Mouse (Mus musculus): ENCODE measurements around the gene Zfp651. TPM values are rescaled to one million over a fixed set of nuclear protein-coding genes. Genes with fewer than 3 reads are reported as not detected.

Zfp651 gene
- polyA plus RNA-seq, 1 experiment from 2014 or later: 10.8 TPM

- H3K4me3 ChIP-seq (replicated peaks): no peak overlapping the region
- H3K9ac ChIP-seq: no peak overlapping the region
- H3K9me3 ChIP-seq: no peaks in the 10 kb centered on the region
- H3K36me3 ChIP-seq (replicated peaks): no peaks in the 10 kb centered on the region
- ATAC-seq (ENCODE audit: low FRiP score): no peak
- H3K4me2 ChIP-seq: no peak overlapping the region
- WGBS: 71% methylated on average over 5 of the region's 5 CpGs
- peaks cover 5% of the 10 kb centered on the region; the same call in 1 of the 2 replicates for H3K4me1 ChIP-seq
- no peak overlapping the region for H3K27ac ChIP-seq
- 0 out of 2 replicates have a peak, but pooled peaks cover 3% of the 10 kb centered on the region for H3K27me3 ChIP-seq
These were observed 61.6 kb downstream of the Zfp651 start for GRCm38 (mm10) chr9:121820765-121821164.

Other genes with a start within 250 kb of the Zfp651 start
- not detected in 2 replicates for gene Lyzl4, start 117.2 kb upstream of the Zfp651 start, polyA plus RNA-seq (2016; fragmentation: Nextera tagmentation; extraction: Ambion mirVana)
- gene Vipr1, start 116.6 kb upstream of the Zfp651 start, polyA plus RNA-seq (2016; fragmentation: Nextera tagmentation; extraction: Ambion mirVana): 0.50 and 1.7 TPM in 2 replicates
- 24.5 and 29.3 TPM in 2 replicates for gene Sec22c, start 53.8 kb upstream of the Zfp651 start, polyA plus RNA-seq (2016; fragmentation: Nextera tagmentation; extraction: Ambion mirVana)
- 97.5 and 104 TPM in 2 replicates for gene Ss18l2, start 49.0 kb upstream of the Zfp651 start, polyA plus RNA-seq (2016; fragmentation: Nextera tagmentation; extraction: Ambion mirVana)
- gene Nktr, start 40.2 kb upstream of the Zfp651 start, polyA plus RNA-seq (2016; fragmentation: Nextera tagmentation; extraction: Ambion mirVana): 75.7 and 78.2 TPM in 2 replicates
- 0.28 TPM in 1 of 2 replicates, not detected in the other for gene Klhl40, start 18.3 kb downstream of the Zfp651 start, polyA plus RNA-seq (2016; fragmentation: Nextera tagmentation; extraction: Ambion mirVana)
- not detected in 2 replicates for gene Hhatl, start 33.2 kb downstream of the Zfp651 start, polyA plus RNA-seq (2016; fragmentation: Nextera tagmentation; extraction: Ambion mirVana)
- 3.1 and 3.6 TPM in 2 replicates for gene Ccdc13, start 80.1 kb downstream of the Zfp651 start, polyA plus RNA-seq (2016; fragmentation: Nextera tagmentation; extraction: Ambion mirVana)
- gene Higd1a, start 99.0 kb downstream of the Zfp651 start, polyA plus RNA-seq (2016; fragmentation: Nextera tagmentation; extraction: Ambion mirVana): 153 and 158 TPM in 2 replicates
- gene Ackr2, start 139.0 kb downstream of the Zfp651 start, polyA plus RNA-seq (2016; fragmentation: Nextera tagmentation; extraction: Ambion mirVana): 0.89 and 1.2 TPM in 2 replicates
- not detected in 2 replicates for gene Cyp8b1, start 157.0 kb downstream of the Zfp651 start, polyA plus RNA-seq (2016; fragmentation: Nextera tagmentation; extraction: Ambion mirVana)
- gene Fam198a, start 191.7 kb downstream of the Zfp651 start, polyA plus RNA-seq (2016; fragmentation: Nextera tagmentation; extraction: Ambion mirVana): 1.2 and 1.3 TPM in 2 replicates
- 14.0 and 15.2 TPM in 2 replicates for gene Pomgnt2, start 237.8 kb downstream of the Zfp651 start, polyA plus RNA-seq (2016; fragmentation: Nextera tagmentation; extraction: Ambion mirVana)